Mouse (Mus musculus) urinary bladder, adult 2 months (tissue): ENCODE results near the gene Pten. TPM values are rescaled to one million over a fixed set of nuclear protein-coding genes. Genes with fewer than 3 reads are reported as not detected.
"Not testable (repeated sequence)": the region's sequence is repeated elsewhere in the genome, so short reads cannot be mapped to it uniquely, and the experiment has no call there.

Experiments
- DNase-seq: peaks from one replicate; pipeline ENCODE4 v3.0.0; 2022; ENCODE audit warnings: low spot score
- polyA plus RNA-seq: library from polyadenylated mRNA; depleted of rRNA; stranded (reverse); fragments of >200 nt; gene quantifications from 2 replicates; pipeline ENCODE4 v1.2.3, GENCODE M21; 2012

The Pten gene
- polyA plus RNA-seq, 1 experiment, result 22.0 TPM

- no peak for DNase-seq
Observed at GRCm38 (mm10) chr19:32754188-32755000, 2.9 kb upstream of the Pten start.

- no peak for DNase-seq
Observed at GRCm38 (mm10) chr19:32755104-32755791, 2.0 kb upstream of the Pten start.

GRCm38 (mm10) chr19:32755792-32756635 is 1.3 kb upstream of the Pten start:
- DNase-seq, result peak; percentile 96

GRCm38 (mm10) chr19:32756636-32756899 is 729 bp upstream of the Pten start:
- no peak for DNase-seq

GRCm38 (mm10) chr19:32757831-32758792 is 815 bp downstream of the Pten start:
- DNase-seq, result peak; percentile 66

- DNase-seq, result no peak
Observed at GRCm38 (mm10) chr19:32758793-32759161, 1.5 kb downstream of the Pten start.

GRCm38 (mm10) chr19:32759357-32760024 is 2.2 kb downstream of the Pten start:
- DNase-seq, result no peak

GRCm38 (mm10) chr19:32760499-32760898 is 3.2 kb downstream of the Pten start:
- no peak for DNase-seq

- DNase-seq, result no peak
Observed at GRCm38 (mm10) chr19:32761162-32761561, 3.9 kb downstream of the Pten start.

- no peak for DNase-seq
Observed at GRCm38 (mm10) chr19:32762493-32762892, 5.2 kb downstream of the Pten start.

GRCm38 (mm10) chr19:32778411-32778810 is 21.1 kb downstream of the Pten start:
- DNase-seq, result no peak

- no peak for DNase-seq
Observed at GRCm38 (mm10) chr19:32779131-32779530, 21.8 kb downstream of the Pten start.

- DNase-seq, result no peak
Observed at GRCm38 (mm10) chr19:32781305-32782071, 24.2 kb downstream of the Pten start.

GRCm38 (mm10) chr19:32787388-32787787 is 30.1 kb downstream of the Pten start:
- not testable (repeated sequence) for DNase-seq

GRCm38 (mm10) chr19:32788016-32788415 is 30.7 kb downstream of the Pten start:
- not testable (repeated sequence) for DNase-seq

- no peak for DNase-seq
Observed at GRCm38 (mm10) chr19:32789535-32789934, 32.2 kb downstream of the Pten start.

GRCm38 (mm10) chr19:32792610-32793009 is 35.3 kb downstream of the Pten start:
- DNase-seq, result no peak

- no peak for DNase-seq
Observed at GRCm38 (mm10) chr19:32793901-32794300, 36.6 kb downstream of the Pten start.

- DNase-seq, result no peak
Observed at GRCm38 (mm10) chr19:32800557-32800956, 43.3 kb downstream of the Pten start.

GRCm38 (mm10) chr19:32804703-32805102 is 47.4 kb downstream of the Pten start:
- no peak for DNase-seq
